Mouse (Mus musculus): ENCODE results near the gene Cela3b.
"Not testable (repeated sequence)": the region's sequence is repeated elsewhere in the genome, so short reads cannot be mapped to it uniquely, and the experiment has no call there.

The Cela3b gene

GRCm38 (mm10) chr4:137461981-137462690, 31.8 kb upstream of the Cela3b start:
- no peak for DNase-seq (ENCODE audit: low spot score in 2 of 2)

- DNase-seq (ENCODE audit: low spot score in 2 of 2) = no peak
Observed at GRCm38 (mm10) chr4:137461217-137461616, 30.9 kb upstream of the Cela3b start.

- no peak for DNase-seq (ENCODE audit: low spot score in 2 of 2)
Observed at GRCm38 (mm10) chr4:137460676-137461075, 30.3 kb upstream of the Cela3b start.

- DNase-seq (ENCODE audit: low spot score in 2 of 2) = no peak
Observed at GRCm38 (mm10) chr4:137458861-137459260, 28.5 kb upstream of the Cela3b start.

GRCm38 (mm10) chr4:137458310-137458709, 28.0 kb upstream of the Cela3b start:
- no peak for DNase-seq (ENCODE audit: low spot score in 2 of 2)

GRCm38 (mm10) chr4:137457292-137457691, 27.0 kb upstream of the Cela3b start:
- DNase-seq (ENCODE audit: low spot score in 2 of 2) = no peak

- no peak for DNase-seq (ENCODE audit: low spot score in 2 of 2)
Observed at GRCm38 (mm10) chr4:137456581-137456980, 26.2 kb upstream of the Cela3b start.

GRCm38 (mm10) chr4:137454582-137454981, 24.2 kb upstream of the Cela3b start:
- DNase-seq (ENCODE audit: low spot score in 2 of 2) = no peak

- DNase-seq (ENCODE audit: low spot score in 2 of 2) = no peak
Observed at GRCm38 (mm10) chr4:137453234-137453767, 23.0 kb upstream of the Cela3b start, which contains the start of gene 1700013G24Rik. Gene 1700013G24Rik, plus strand, starts transcription at chr4:137453284.

- DNase-seq (ENCODE audit: low spot score in 2 of 2) = no peak
Observed at GRCm38 (mm10) chr4:137452190-137452589, 21.9 kb upstream of the Cela3b start.

GRCm38 (mm10) chr4:137449715-137450114, 19.4 kb upstream of the Cela3b start:
- no peak for DNase-seq (ENCODE audit: low spot score in 2 of 2)

GRCm38 (mm10) chr4:137449132-137449531, 18.8 kb upstream of the Cela3b start:
- DNase-seq (ENCODE audit: low spot score in 2 of 2) = no peak

- no peak for DNase-seq (ENCODE audit: low spot score in 2 of 2)
Observed at GRCm38 (mm10) chr4:137448641-137449040, 18.3 kb upstream of the Cela3b start.

GRCm38 (mm10) chr4:137448197-137448596, 17.9 kb upstream of the Cela3b start:
- no peak for DNase-seq (ENCODE audit: low spot score in 2 of 2)

- DNase-seq (ENCODE audit: low spot score in 2 of 2) = no peak
Observed at GRCm38 (mm10) chr4:137447363-137448196, 17.2 kb upstream of the Cela3b start.

GRCm38 (mm10) chr4:137445881-137446280, 15.5 kb upstream of the Cela3b start:
- no peak for DNase-seq (ENCODE audit: low spot score in 2 of 2)

GRCm38 (mm10) chr4:137443625-137444024, 13.3 kb upstream of the Cela3b start:
- peak in 1 of 2 experiments; percentile 14 for DNase-seq (ENCODE audit: low spot score in 2 of 2)

- no peak for DNase-seq (ENCODE audit: low spot score in 2 of 2)
Observed at GRCm38 (mm10) chr4:137441332-137441731, 11.0 kb upstream of the Cela3b start.

- no peak for DNase-seq (ENCODE audit: low spot score in 2 of 2)
Observed at GRCm38 (mm10) chr4:137438842-137439241, 8.5 kb upstream of the Cela3b start.

- no peak for DNase-seq (ENCODE audit: low spot score in 2 of 2)
Observed at GRCm38 (mm10) chr4:137436979-137437669, 6.8 kb upstream of the Cela3b start.

GRCm38 (mm10) chr4:137432700-137433550, 2.6 kb upstream of the Cela3b start:
- DNase-seq (ENCODE audit: low spot score in 2 of 2) = not testable (repeated sequence)
